Mouse (Mus musculus) c-Kit-positive CD71-positive TER-119-positive erythroid progenitor cells, embryonic 14.5 days (primary cell): ENCODE measurements around the gene Creb3l1.

Experiments used
- DNase-seq: peaks from one replicate; pipeline ENCODE4 v3.0.0-alpha.2; 2013; ENCODE audit warnings: low spot score

Gene Creb3l1

DNA sequence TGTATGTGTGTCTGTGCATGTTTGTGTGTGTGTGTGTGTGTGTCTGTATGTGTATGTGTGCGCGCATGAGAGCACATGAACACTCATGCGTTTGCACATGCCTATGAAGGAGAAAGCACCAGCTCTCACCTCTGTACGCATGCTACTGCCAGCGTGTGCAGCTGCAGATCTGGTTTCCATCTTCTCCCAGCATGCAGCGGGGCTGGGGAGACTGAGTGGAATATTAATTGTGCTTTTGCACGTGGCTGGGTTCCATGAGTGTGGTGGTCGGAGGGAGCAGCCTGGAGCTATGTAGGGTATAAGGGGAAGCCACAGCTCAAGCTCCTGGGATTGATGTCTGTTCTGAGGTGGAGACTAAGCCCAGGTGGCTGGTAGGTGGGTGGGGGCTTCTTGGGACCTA is 6.3 kb upstream of the Creb3l1 start:
- DNase-seq, result no peak

- no peak for DNase-seq
Measured at GRCm38 (mm10) chr2:92029387-92030133, 5.3 kb upstream of the Creb3l1 start.

- no peak for DNase-seq
Measured at GRCm38 (mm10) chr2:92027811-92028590, 3.7 kb upstream of the Creb3l1 start.

- no peak for DNase-seq
Measured at GRCm38 (mm10) chr2:92025966-92026365, 1.7 kb upstream of the Creb3l1 start.

DNA sequence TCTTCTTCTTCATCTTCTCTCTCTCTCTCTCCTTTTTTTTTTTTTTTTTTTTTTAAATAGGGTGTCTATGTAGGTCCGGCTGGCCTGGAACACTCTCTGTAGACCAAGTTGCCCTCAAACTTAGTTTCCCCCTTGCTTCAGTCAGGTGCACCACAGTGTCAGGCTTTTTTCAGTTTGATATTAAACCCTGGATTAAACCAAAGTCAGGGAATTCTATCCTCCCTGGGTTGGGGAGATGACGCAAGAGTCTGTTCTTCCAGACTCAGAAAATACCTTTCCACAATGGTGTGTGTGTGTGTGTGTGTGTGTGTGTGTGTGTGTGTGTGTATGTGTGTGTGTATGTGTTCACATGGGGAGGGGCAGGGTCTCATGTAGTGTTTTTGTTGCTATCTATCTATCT is 900 bp upstream of the Creb3l1 start:
- no peak for DNase-seq

GRCm38 (mm10) chr2:92023362-92024273 is 684 bp downstream of the Creb3l1 start:
- no peak for DNase-seq

DNA sequence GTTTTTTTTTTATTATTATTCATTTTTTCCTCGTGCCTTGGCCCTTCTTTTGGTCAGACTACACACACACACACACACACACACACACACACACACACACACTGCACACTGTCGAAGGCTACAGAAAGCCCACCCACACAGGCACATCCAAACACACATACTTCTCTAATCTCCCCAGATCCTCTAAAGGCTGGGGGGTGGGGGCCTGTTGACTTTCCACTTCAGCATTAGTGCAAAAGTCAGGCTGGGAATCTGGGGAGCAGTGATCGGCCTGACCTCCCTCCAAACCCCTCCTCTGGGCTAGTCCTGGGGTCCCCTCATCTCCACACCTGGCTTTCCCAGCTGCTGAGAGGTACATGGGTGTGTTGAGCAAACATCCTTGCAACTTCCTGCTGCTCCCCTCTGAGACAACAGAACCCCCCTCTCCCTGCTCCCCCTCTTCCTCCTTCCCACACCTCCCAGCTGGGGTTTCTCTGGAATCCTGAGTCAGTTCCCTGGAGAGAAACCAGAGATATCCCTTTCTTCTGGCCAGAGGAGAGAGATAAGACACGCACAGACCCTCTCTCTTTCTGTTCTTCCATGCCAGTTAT is 3.5 kb downstream of the Creb3l1 start:
- DNase-seq, result no peak

DNA sequence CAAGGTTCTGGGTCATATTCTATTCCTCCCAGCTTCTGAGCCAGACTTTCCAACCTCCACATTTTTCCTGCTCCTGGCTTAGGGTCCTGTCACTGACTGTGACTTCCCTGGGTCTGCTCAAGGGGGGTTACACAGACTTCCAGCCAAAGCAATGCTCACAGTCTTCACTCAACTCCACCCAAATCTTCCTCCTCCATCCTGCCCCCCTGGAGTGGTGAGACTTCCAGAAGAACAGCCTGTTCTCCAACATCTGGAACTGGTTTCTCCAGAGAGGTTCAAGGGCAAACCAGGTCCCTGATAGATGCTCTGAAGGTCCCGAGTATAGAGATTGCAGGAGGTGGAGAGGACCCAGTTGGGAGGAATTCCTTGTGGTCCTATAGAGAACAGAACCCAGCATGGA is 6.9 kb downstream of the Creb3l1 start:
- no peak for DNase-seq

- no peak for DNase-seq
Measured at GRCm38 (mm10) chr2:92016981-92017380, 7.3 kb downstream of the Creb3l1 start.

DNA sequence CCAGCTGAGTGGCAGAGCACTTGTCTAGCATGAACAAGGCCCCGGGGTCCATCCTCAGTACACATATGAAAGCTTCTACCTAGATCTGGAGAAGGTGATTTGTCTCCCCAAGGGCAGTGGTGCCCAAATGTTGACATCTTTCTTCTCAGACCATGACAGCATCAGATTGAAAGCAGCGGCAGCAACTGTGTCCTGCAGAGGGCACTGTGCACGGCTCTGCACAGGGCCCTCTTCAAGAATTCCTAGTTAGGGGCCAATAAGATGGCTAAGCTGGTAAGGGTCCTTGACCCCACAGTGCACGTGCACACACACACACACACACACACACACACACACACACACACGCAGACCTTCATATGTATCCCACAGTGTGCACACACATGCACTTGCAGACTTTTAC is 9.4 kb downstream of the Creb3l1 start:
- DNase-seq, result no peak

DNA sequence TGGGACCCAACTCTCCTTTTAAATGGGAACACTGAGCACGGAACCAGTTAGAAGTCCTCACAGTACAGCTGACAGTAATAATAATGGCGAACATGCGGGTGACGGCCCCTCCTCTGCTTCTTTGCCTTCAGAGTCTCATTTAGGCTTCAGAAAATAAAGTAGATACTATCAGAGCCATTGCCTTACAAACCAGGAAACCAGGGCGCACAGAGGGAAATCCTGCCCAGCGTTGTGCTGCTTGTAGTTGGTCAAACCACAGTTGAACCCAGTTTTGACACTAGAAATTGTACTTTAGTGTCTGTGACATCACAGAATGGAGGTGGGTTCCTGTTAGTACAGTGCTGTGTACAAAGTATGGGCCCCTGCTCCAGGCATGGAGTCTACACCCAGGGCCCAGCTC is 10.1 kb downstream of the Creb3l1 start:
- no peak for DNase-seq

- DNase-seq, result no peak
Measured at GRCm38 (mm10) chr2:92012768-92013445, 11.4 kb downstream of the Creb3l1 start.

DNA sequence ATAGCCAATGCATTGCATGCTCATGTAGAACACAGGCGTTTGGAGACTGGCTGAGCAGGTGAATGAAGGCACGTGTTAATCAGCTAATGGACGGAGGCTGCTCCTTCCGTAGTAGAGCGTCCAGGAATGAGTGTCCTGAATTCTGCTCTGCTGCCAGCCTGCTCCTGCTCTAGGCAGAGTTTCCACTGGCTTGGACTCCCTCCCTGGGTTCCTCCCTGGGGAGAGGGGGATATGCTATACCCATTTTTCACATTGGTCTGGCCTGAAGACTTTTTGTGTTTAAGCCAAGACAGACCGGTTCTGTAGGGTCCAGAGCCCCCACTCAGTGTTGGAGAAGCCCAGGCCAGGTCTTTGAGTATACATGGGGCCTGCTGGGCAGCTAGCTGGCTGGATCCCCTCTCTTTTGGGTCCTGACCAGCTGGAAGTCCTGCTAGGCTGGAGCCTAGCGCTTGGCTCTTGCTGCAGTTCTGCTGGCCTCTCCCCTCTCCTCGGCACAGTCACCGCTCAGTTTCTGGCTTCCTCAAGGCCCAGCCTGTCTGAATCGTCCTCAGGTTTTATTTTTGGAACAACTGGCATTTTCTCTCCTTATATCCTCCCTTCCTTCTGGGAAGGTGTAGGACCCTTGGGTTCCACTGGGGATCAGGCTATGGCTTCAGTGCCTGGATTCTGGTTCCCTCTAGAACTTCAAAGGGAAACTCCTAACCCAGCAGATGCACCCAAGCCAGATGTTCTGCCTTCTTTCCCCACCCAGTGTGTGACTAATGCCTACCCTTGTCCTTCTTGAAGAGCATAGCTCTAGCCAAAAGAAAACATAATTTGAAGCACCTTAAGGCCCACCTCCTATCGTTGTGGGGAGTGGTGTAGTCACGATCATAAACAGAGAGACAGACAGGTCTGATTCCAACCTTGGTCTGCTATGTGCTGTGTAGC is 12.6 kb downstream of the Creb3l1 start:
- DNase-seq, result no peak

DNA sequence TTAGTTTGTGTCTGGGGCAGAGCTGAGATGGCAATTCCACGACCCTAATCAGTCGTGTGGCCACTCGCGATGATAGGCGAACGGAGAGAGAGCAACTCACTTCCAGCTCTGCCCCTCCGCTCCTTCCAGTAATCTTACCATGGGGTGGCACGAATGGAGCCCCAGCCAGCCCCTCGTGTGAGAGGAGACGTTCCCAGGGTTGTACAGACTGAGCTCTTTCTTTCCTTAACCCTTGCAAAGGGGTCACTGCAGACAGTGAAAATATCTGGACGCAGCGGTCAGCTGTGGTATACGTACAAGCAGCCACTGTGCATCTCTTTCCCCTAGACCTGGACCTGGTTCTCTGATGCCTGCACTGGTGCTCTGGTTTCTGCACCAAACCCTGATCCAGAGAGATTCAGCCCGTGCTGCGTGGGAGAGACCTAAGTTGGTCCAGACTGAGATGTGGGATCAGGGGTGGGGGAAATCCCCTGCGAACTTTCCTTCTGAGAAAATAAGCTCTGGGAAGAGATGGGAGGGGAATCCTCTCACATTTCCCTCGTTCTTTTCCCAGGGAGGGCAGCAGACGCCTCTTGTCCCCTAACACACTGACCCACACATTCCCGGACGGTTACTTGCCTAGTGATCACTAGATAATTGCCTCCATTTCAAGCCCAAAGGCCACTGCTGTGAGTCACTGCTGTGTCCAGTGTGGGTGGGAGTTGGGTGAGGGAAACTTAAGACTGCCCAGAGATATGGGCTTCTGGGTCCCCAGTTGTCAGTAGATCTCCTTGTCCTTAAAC is 15.5 kb downstream of the Creb3l1 start:
- no peak for DNase-seq

- peak; percentile 93 for DNase-seq
Measured at GRCm38 (mm10) chr2:92007933-92008622, 16.2 kb downstream of the Creb3l1 start.

- DNase-seq, result no peak
Measured at GRCm38 (mm10) chr2:92006983-92007921, 17.1 kb downstream of the Creb3l1 start.

DNA sequence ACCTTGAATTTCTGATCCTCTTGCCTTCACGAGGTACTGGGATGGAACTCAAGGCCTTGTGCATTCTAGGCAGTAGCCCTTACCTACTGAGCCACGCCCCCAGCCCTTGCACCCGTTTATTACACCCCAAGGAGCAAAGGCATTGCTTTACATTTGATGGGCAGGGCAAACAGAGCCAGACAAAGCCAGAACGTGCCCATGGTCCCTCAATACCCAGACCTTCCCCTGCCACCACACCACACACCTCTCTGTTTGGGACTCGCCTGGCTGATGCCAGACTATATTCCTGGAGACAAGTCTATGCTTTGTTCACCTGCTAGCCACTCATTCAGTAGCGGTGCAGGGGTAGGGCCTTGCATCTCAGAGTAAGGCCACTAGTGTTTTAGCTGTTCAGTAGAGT is 17.8 kb downstream of the Creb3l1 start:
- DNase-seq, result no peak

GRCm38 (mm10) chr2:92004617-92005016 is 19.7 kb downstream of the Creb3l1 start:
- no peak for DNase-seq
